Mouse (Mus musculus): ENCODE measurements at regions not wholly inside any gene's neighbourhood (a gene's known extent, or its start where the extent isn't known, plus 50 kb on each side); places are given as distances from the start of the nearest gene placed in this dataset.
"Not testable (repeated sequence)": the region's sequence is repeated elsewhere in the genome, so short reads cannot be mapped to it uniquely, and the experiment has no call there.

GRCm38 (mm10) chr4:93579343-93579742 lies 244.0 kb upstream of the Tusc1 start:
- no peak for DNase-seq (ENCODE audit: low spot score in 2 of 2)

GRCm38 (mm10) chr4:93567487-93568259 lies 232.4 kb upstream of the Tusc1 start:
- no peak for DNase-seq (ENCODE audit: low spot score in 2 of 2)

DNA sequence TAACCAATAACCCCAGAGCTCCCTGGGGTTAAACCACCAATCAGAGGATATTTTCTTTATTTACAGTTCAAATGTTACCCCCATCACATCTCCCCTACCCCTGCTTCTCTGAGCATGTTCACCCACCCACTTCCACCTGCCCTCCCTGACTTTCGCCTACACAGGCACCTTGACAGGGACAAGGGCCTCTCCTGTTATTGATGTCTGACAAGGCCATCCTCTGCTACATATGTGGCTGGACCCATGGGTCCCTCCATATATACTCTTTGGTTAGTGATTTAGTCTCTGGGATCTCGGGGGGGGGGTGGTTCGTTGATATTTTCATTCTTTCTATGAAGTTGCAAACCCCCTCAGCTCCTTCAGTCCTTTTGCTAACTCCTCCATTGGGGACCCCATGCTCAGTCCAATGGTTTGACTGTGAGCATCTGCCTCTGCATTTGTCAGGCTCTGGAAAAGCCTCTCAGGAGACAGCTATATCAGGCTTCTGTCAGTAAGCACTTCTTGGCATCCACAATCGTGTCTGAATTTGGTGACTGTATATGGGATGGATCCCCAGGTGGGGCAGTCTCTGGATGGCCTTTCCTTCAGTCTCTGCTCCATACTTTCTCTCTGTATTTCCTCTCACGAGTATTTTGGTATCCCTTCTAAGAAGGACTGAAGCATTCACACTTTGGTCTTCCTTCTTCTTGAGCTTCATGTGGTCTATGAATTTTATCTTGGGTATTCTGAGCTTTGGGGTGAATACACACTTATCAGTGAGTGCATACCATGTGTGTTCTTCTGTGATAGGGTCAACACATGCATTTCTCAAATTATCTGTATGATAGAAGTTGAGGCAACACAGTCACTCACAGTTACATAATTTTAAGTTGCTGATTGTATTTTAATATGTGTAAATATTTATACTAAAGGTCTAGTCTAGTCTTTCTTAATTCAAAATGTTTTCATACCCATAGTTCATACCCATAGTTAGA lies 220.8 kb upstream of the Tusc1 start:
- DNase-seq (ENCODE audit: low spot score in 2 of 2), result no peak

DNA sequence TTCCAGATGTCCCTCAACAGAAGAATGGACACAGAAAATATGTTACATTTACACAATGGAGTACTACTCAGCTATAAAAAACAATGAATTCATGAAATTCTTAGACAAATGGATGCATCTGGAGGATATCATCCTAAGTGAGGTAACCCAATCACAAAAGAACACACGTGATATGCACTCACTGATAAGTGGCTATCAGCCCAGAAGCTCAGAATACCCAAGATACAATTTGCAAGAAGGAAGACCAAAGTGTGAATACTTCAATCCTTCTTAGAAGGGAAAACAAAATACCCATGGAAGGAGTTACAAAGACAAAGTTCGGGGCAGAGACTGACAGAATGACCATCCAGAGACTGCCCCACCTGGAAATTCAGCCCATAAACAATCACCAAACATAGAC lies 219.9 kb upstream of the Tusc1 start:
- not testable (repeated sequence) for DNase-seq (ENCODE audit: low spot score in 2 of 2)

DNA sequence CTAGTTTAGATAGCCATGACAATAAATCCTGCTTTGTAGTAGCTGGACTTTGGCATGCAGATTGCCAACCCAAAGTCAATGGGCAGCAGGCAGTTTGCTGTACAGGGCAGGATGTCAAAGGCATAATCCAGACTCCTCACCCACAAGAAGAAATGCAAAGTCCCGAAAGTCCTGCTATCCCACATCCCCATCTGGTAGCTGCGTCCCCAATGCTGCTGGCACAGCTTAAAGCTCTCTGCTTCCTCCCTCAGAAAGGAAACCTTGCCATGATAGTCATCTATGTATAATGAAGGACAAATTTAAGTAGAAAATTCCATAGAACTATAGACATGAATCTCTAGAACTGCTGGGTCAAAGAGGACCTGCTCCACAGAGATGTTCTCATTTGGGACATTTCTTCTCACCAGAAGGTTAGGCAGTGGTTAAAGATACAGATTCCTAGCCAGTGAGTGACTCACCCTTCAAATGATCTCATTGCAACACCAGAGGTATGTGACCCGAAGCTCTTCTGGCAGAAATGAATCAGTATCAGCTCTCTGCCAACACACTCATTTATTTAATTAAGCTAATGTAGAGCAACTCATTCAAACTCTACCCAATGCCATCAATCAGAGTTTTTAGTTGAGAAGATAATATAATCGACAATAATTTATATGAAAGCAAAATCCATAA lies 217.3 kb upstream of the Tusc1 start:
- DNase-seq (ENCODE audit: low spot score in 2 of 2), result peak; percentile 1 to 7

GRCm38 (mm10) chr4:93551086-93551485 lies 215.8 kb upstream of the Tusc1 start:
- peak; percentile 12 to 57 for DNase-seq (ENCODE audit: low spot score in 2 of 2)

DNA sequence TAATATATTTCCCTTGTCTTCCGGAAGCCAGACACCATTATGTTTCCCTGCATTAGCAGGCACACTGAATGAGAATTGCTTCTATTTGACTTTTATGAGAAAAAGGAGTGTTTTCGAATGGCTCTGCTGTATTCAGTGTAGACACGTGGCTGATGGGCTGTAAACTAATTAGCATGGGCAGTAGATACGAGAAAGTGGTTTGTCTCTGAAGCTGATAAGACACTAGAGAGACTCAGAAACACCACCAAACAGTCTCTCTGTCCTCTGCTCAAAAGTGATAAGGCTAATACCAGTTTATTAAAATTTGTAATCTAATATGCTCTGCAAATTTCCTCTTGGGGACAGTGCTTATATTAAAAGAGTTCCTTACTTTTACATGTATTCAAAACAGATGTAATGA lies 205.3 kb upstream of the Tusc1 start:
- no peak for DNase-seq (ENCODE audit: low spot score in 2 of 2)

DNA sequence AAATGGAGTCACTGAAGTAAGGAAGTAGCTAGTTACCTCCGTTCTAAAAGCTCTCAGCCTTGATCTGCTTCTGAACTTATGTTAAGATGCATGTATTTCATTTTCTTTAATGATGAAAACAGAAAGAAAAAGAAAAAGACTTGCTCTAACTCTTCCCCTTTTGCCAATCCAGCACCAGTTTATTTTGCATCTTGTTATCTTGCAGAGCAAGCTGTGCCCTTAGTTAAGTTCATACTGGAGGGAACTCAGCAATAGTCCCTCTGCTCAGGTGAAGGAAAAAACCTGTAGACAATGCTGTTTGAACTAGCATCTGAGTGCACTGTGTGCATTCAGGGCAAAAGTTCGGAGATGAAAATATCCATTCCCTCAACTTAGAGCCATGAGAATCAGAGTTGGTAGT lies 192.1 kb upstream of the Tusc1 start:
- DNase-seq (ENCODE audit: low spot score in 2 of 2), result no peak

DNA sequence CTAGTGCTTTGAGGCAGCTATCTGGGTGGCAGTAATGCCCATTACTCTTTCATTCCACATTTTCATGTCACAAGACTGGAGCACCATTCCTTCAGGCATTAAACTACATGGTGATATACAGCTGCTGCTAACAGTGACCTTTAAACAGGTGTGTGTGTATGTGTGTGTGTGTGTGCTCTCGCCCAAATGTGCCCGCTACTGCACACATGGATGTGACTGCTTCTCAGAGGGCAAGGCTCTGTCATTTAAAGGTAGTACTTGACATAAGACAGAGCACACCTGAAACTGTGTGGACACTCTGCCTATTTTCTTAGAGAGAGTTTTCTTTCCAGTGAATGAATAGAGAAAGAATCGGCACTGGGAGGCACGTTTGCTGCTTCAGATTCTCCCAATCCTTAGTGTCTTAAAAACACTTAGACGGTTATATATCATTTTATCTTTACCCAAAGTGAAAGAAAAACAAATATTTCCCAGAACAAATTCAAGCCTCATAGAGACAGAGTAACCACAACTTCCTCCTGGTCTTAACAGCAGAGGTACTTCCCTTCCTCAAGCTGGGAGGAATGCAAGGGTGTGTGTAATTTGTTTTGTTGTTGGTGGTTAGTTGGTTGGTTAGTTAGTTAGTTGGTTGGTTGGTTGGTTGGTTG lies 185.3 kb upstream of the Tusc1 start:
- DNase-seq (ENCODE audit: low spot score in 2 of 2), result no peak

DNA sequence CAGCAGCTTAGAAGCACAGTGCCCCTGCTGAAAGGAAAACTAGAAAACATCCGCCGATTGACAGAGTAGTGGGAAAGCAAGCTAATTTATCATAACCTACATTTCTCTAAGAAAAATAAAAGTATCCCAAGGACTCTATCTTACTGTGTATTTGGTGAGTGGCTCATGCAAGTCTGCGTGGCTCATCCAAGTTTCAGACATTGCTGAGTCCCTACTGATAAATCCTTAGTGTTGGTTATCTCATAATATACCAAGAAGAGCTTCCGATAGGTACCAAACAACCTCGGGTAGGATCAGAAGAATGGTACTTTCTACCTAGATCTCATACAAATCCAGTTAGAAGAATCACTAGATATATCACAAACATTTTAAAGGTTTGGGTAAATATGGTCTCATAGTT lies 183.6 kb upstream of the Tusc1 start:
- no peak for DNase-seq (ENCODE audit: low spot score in 2 of 2)

- DNase-seq (ENCODE audit: low spot score in 2 of 2), result no peak
Measured at GRCm38 (mm10) chr4:93510771-93511170, 175.5 kb upstream of the Tusc1 start.

DNA sequence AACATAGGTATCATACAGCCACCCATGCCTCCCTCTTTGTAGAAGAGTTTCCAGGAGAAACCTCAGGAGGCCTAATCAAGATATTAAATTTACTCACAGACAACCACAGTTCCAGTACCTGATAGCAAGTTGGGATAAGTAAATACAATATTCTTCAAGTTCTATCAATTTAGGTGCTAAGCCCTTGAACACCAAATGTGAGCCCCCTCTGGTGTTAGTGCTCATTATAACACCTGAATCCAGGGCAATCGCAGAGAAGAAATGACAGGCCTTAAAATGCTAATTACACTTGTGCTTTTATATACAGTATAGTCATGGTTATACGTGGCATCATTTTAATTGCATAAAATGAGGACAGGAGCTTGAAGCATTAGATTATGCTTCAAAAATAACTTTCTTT lies 161.6 kb upstream of the Tusc1 start:
- DNase-seq (ENCODE audit: low spot score in 2 of 2), result no peak

DNA sequence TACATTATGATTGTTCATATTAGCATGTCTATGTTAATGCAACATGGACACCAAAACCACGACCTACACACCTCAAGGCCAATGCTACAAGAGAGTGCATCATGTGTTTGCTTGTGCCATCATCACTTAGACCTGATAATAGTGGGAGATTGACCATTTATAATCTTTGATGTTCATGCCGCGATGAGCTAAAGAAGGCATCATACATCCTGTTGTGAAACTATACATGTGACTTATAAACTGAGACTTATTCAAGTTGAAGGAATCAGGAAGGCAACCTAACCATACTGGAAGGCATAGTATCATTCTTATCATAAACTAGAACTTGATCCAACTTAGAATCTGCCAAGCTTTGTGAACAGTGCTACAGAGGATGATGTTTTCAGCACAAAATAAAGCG lies 159.0 kb upstream of the Tusc1 start:
- no peak for DNase-seq (ENCODE audit: low spot score in 2 of 2)

GRCm38 (mm10) chr4:93493905-93494304 lies 158.6 kb upstream of the Tusc1 start:
- DNase-seq (ENCODE audit: low spot score in 2 of 2), result no peak

DNA sequence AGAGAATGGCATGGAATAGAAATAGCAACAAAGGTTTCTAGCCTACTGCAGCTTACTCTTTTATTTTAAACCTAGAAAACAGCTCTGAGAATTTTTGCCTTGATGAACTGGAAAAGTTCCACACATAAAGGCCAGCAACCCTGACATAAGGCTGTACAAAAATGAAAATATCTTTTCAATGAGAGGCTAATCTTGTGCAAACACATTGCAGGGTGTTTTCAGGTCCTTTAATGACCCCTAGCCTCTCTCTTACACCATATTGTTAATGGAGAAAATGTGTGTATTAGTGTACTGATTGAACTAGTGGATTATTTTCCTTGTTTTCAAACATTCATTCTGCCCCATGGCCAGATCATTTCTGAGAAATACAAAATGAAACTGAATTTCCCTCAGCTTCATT lies 158.0 kb upstream of the Tusc1 start:
- no peak for DNase-seq (ENCODE audit: low spot score in 2 of 2)

DNA sequence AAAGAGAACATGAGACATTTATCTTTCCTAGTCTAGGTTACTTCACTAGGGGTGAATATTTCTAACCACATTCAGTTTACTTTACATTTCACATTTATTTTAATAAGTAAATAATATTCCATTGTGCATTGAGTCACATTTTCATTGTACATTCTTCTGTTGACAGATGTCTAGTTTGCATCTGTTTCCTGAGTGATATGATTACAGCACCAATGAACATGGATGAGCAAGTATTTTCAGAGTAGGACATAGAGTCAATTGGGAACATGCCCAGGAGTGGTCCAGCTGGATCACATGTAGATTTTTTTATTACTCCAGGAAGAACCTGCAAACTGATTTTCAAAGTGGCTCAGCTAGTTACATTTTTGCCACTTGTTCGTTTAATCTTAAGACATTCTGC lies 153.3 kb upstream of the Tusc1 start:
- DNase-seq (ENCODE audit: low spot score in 2 of 2), result no peak

DNA sequence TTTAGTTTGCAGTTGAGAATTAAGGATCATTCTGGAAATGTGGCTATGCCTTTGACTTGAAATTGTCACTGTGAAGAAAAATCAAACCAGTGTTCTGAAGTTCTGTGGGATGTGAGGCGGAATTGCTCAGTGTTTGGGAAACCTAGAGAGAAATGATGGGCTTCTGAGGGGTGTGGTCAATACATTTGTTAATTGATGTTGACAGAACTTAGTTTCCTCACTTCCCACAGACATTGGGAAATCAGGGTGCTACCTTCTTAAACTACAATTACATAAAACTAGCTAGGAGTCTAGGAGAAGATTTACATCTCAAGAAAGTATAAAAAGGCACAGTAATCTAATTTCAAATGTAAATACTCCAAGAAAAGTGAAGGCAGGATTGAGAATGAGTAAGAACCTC lies 151.1 kb upstream of the Tusc1 start:
- DNase-seq (ENCODE audit: low spot score in 2 of 2), result no peak

DNA sequence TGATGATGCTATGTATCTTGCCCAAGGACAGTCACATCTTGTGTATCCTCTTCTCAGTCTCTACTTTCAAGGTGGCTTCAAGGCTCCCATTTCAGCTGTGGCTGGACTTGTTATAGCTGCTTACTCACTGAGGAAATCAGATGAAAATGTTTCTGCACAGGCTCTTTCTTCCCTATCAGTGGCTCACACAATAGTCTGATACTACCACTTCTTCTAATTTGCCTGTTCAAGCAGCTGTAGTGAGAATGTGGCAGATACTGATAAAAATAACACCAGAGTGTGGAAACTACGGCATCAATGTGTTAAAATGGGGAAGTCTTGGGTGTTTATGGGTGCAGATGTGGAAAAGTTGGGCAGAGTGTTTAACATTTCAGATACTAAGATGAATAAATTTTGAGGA lies 145.9 kb upstream of the Tusc1 start:
- no peak for DNase-seq (ENCODE audit: low spot score in 2 of 2)

- DNase-seq (ENCODE audit: low spot score in 2 of 2), result no peak
Measured at GRCm38 (mm10) chr4:93477189-93477767, 142.0 kb upstream of the Tusc1 start.

DNA sequence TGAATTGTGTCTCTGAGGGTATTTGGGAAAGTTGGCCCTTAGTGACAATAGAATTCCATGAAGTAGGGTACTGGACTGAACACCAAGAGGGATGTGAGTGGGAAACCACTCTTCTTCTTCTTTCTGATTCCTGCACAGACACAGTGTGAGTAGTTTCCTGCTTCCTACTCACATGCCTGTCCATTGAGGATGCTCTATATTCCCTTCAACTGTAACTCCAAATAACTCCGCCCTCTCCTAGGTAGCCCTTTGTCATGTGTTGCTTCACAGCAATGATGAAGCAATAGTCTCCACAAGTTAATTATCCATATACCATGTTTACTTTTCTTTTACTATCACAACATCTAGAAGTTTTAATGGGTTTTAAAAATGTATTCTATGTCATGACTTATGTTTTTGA lies 132.7 kb upstream of the Tusc1 start:
- no peak for DNase-seq (ENCODE audit: low spot score in 2 of 2)

- DNase-seq (ENCODE audit: low spot score in 2 of 2), result no peak
Measured at GRCm38 (mm10) chr4:93467424-93467823, 132.1 kb upstream of the Tusc1 start.
